Mouse (Mus musculus) left cerebral cortex, postnatal 4 days (tissue): ENCODE data around the gene Atp8b3. TPM values are rescaled to one million over a fixed set of nuclear protein-coding genes. Genes with fewer than 3 reads are reported as not detected.
A peak's percentile ranks its signal among the peaks of the same experiment; 100 is the strongest.

Experiments
- DNase-seq: peaks from one replicate; pipeline ENCODE4 v3.0.0-alpha.2; 2022
- intact Hi-C: fragments of 180-260 bp; cut with DNase I; formaldehyde crosslinking; loops from one replicate; pipeline ENCODE4 v1.15.1; 2025
- total RNA-seq, 2 experiments: library from RNA; stranded (reverse); gene quantifications; 2 replicates each; pipeline ENCODE4 v1.2.3; 2021

The Atp8b3 gene
- total RNA-seq: under 1 TPM; 0.14 to 0.20 TPM

- peak; percentile 61 for DNase-seq
- intact Hi-C loops: no loop called here
Measured at GRCm38 (mm10) chr10:80538710-80539394, at the start of gene Atp8b3. Gene Atp8b3, minus strand, starts transcription at chr10:80539124.

- DNase-seq: no peak
- intact Hi-C loops: no loop called here
Measured at GRCm38 (mm10) chr10:80587305-80587657, 48.4 kb upstream of the Atp8b3 start.

- DNase-seq: no peak
- intact Hi-C loops: no loop called here
Measured at GRCm38 (mm10) chr10:80586407-80587304, 47.7 kb upstream of the Atp8b3 start.

DNA sequence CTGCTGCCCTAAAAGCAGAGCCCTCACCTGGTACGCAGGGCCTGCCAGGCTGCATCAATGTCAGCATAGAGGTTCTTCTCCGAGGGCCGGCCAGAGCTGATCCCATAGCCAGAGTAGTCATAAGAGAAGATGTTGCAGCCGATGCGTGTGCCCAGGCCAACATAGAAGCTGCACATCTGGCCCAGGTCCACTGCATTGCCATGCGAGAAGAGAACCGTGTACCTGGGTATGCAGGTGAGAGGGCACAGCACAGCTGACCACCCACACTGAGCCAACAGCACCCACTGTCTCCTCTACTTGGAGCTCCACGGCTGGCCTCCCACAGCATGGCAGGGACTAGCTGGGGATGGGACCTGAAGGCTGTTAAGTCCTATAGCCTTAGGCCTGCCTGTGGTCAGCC is 46.7 kb upstream of the Atp8b3 start:
- intact Hi-C loops: no loop called here
- DNase-seq: no peak

DNA sequence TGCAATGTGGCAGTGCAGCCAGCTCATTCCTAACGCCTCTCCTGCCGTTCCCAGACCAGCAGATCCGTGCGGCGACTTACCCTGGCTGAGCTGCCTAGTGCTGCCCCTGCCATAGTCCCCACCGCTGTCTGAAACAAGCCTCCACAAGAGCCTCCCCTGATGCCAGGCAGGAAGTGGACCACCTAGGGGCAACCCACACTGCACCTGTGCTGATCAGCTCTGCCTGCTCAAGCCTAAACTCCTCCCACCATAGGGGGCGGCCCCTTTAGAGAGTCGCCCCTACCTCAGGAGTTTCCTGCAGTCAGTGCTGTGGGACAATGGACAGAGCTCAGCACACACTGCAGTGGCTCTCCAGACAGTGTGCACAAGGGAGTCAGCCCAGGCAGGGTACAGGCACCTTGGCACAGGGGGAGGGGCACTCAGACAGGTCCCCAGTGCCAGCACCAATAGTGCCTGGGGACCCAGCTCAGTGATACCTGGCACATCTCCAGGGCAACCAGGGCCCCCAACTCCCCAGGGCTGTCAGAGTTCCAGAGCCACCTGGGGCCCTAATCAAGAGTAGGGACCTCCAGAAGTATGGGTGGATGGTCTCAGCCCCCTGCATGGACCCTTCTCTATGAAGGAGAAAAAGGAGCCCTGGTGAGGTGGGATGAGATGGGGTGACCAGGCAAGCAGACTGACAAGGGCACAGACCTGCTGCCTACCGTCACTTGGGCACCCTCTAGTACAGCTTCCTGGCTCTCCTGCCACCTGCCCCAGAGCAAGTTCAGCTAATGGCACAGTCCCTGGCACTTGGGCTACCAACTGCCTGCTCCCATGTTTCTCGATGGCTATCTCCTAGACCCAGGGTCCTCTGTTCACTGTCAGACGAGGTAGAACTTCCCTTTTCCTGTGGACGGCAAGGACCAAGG is 46.0 kb upstream of the Atp8b3 start:
- no peak for DNase-seq
- intact Hi-C loops: no loop called here

DNA sequence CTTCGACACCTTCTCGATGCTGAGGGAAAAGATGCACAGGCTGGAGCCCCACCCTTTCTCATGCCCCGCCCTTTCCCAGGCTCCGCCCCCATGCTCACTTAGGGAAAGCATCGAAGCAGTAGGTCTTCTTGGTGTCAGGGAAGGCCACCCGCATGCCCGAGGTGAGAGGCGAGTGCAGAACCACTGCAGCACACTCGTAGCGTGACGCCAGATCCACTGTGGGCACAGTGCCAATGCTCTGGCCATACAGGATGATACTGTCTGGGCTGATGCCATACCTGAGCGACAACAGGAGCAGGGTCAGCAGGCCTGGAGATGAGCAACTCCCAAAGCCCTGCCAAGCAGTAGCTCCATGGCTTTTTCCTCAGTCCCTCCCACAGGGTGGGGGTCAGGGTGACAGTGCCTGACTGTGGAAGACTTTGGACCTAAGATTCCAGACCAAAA is 45.1 kb upstream of the Atp8b3 start:
- peak; percentile 41 for DNase-seq
- intact Hi-C loops: no loop called here

DNA sequence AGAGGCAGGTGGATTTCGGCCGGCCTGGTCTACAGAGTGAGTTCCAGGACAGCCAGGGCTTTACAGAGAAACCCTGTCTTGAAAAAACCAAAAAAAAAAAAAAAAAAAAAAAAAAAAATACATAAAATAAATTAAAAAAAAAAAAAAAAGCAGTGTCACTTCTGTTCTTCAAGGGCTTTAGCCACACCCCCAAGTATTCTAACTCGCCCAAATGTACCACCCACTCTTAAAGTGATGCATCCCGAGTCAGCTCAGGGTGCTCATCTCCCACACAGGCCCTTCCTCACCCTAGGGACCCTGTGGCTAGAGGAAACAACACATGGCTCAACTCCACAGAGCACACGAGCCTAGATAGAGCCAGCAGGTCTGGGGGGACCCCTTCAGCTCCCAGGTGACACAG is 44.1 kb upstream of the Atp8b3 start:
- DNase-seq: no peak
- intact Hi-C loops: no loop called here

GRCm38 (mm10) chr10:80578911-80579310 is 40.0 kb upstream of the Atp8b3 start:
- intact Hi-C loops: loop anchor here (5.0 kb wide), 1 partner anchor 108 kb away; no protein-coding TSS in a partner anchor
- DNase-seq: peak; percentile 57

GRCm38 (mm10) chr10:80578131-80578750 is 39.3 kb upstream of the Atp8b3 start:
- peak; percentile 83 for DNase-seq
- intact Hi-C loops: loop anchor here (5.0 kb wide), 1 partner anchor 109 kb away; no protein-coding TSS in a partner anchor

GRCm38 (mm10) chr10:80577195-80578130 is 38.5 kb upstream of the Atp8b3 start, which contains the start of gene Klf16:
Gene Klf16, minus strand, starts transcription at chr10:80577321.
- intact Hi-C loops: loop anchor here (5.0 kb wide), 1 partner anchor 110 kb away; no protein-coding TSS in a partner anchor
- peak; percentile 96 for DNase-seq

DNA sequence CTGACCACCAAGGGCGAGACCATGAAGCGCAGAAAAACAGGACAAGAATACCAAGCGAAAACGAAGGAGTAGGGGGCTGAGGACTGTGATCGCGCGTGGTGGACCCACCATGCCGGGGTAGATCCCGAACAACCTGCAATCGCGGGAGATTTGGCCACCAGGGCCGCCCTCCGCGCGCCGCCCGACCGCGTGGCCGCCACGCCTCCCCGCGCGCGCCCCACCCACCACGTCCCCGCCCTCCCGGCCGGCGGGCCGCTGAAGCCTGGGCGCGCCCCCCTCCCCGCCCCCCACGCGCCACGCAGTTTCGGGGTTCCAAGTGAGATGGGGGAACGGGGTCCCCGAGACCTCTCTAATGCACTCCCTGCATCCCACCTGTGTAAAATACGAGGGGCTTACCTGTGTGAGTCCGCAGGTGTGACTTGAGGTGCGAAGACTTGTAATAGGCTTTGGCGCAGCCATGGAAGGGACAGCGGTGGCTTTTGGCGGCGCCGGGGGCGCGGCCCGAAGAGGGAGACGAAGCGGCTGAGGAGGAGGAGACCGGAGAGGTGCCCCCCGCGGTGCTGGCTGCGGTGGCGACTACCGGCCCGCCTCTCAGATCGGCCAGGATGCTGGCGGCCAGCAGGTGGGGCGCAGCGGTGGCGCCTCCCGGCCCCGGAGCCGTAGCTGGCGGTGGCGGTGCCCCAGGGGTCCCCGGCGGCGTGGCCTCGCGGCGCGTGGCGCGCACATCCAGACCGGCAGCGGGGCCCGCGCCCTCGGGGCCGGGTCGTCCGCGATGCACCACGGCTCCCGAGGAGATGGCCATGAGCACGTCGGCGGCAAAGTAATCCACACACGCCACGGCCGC is 37.6 kb upstream of the Atp8b3 start:
- intact Hi-C loops: loop anchor here (5.0 kb wide), 1 partner anchor 111 kb away; no protein-coding TSS in a partner anchor
- peak; percentile 65 for DNase-seq

GRCm38 (mm10) chr10:80575925-80576324 is 37.0 kb upstream of the Atp8b3 start:
- intact Hi-C loops: loop anchor here (5.0 kb wide), 1 partner anchor 111 kb away; no protein-coding TSS in a partner anchor
- no peak for DNase-seq

- intact Hi-C loops: loop anchor here (5.0 kb wide), 1 partner anchor 112 kb away; no protein-coding TSS in a partner anchor
- no peak for DNase-seq
Measured at GRCm38 (mm10) chr10:80574896-80575295, 36.0 kb upstream of the Atp8b3 start.

DNA sequence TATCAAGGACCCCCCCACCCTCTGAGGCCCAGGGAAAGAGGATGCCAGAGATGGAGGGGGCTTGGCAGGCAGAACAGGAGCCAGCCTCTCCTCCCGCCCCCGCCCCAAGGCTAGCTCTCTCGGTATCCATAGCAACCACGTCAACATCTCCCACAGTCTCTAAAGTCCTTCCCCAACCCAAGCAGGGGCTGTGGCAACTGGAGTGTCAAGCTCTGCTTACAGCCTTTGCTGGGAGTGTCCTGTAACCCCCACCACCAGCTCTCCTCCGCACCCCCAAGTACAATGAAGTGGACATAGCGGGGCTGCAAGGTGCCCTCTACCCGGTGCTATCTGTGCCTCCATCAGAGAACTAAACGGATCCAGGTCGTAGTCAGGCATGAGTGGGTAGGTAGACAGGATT is 35.0 kb upstream of the Atp8b3 start:
- no peak for DNase-seq
- intact Hi-C loops: no loop called here

GRCm38 (mm10) chr10:80572477-80572876 is 33.6 kb upstream of the Atp8b3 start:
- intact Hi-C loops: no loop called here
- DNase-seq: no peak

DNA sequence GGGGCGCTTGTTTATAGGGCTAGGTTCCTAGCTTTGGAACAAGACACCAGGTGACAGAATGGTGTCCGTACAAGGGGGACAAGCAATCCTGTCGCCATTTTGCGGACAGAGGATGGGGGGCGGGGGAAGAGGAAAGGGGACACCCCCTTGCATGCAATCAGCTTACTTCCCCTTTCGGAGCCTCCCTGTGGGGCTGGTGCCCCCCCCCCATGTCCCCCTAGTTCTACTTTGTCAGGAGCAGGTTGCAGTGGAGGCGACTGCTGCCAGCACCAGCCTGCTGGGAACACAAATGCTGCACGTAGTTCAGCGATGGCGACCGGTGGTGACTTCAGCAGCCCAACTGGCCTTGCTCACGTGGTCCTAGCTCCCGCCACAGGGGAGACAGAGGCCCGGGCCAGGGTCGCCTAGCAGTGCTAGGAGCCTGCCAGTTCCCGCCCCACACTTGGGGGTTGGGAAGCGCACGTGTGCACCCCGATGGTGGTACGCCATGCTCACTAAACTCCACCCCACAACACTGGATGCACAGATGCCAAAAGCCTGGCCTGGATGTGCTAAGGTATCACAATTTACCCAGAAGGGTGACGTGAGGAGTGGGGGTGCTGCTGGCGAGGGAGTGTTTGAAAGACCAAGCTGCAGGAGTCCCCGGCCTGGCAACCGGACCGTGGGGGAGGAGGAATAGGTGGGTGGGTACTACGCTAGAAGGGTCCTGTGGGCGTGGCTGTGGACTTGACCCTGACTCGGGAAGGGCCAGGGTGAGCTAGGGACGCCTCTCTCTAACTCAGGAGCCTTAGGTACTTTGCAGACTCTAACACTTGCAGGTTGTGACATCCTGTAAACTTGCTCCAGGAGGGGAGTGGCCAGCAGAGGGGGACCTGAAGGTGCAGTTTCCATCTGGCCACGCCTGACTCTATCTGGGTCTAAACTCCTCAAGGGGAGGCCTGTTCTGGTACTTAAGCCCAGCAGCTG is 32.2 kb upstream of the Atp8b3 start:
- DNase-seq: peak; percentile 82
- intact Hi-C loops: no loop called here

GRCm38 (mm10) chr10:80570419-80570818 is 31.5 kb upstream of the Atp8b3 start:
- intact Hi-C loops: no loop called here
- DNase-seq: no peak
